Mouse (Mus musculus) spleen, embryonic (tissue): ENCODE measurements around the gene BC004004.

Source experiments
- CTCF ChIA-PET: fragments of 350-600 bp; sonication (Branson Sonifier 250); formaldehyde crosslinking; loops from one replicate; lab custom pipeline; 2022; lab: Charles Lee

BC004004 gene

GRCm38 (mm10) chr17:29293807-29294605, 25.4 kb downstream of the BC004004 start:
- CTCF ChIA-PET = interaction anchor here (0.6 kb wide), 1 partner anchor 202 kb away, joined by 5 read pairs; no protein-coding TSS in a partner anchor

- CTCF ChIA-PET = no interaction called here
These were observed 27.2 kb downstream of the BC004004 start for GRCm38 (mm10) chr17:29295835-29296234.

DNA sequence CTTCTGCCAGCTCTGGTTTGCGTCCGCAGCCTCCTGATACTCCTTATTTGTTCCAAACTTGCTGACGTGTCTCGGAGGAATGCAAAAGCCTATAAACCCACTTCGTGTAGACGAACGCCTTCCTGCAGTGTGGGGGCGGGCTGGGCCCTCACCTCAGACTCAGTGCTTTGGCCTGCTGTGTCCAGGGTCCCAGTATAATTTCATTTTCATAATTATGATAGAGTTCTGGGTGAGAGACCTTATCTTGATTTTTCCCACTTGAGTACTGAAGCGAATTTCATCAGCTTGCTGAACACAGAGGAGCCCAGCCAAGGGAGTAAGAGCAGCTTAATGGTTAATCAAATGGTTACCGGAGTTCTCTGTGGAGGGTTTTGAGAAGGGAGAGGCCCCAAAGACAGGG, 28.7 kb downstream of the BC004004 start:
- CTCF ChIA-PET = no interaction called here

DNA sequence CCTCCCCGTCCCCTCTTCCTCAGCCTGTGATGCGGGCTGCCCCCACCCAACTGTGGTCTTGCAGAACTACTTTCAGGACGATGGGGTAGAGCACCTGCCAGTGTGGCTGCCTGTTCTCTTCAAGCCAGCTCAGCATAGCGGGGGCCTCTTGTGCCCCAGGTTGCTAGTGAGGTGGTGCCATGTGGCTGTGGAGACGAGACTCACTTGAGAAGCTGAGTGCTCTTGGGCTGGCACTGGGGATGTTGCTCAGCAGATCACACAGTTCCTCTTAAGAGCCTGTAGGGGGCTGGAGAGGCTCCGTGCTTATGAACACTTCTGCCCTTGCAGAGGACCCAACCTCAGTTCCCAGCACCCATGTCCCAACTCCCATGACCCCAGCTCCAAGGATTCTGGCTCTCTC, 29.2 kb downstream of the BC004004 start:
- CTCF ChIA-PET = no interaction called here

DNA sequence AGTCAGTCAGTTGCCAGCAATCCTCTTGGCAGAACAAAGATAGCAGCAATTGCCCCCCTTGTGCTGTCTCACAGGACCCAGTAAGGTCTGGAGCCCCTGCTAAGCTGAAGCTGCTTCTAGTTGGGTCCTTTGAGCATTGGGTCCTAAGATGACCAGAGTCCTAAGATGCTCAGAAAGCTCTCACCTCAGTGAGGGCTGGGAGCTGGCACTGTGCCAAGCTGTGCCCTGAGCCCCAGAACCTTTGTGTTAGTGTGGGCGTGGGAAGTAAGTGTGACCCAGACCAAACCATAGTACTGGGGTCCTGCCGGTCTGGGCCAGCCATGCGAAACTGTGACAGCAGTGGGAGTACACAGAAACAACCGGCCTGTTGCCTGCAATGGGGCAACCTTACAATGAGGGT, 30.7 kb downstream of the BC004004 start:
- CTCF ChIA-PET = no interaction called here

DNA sequence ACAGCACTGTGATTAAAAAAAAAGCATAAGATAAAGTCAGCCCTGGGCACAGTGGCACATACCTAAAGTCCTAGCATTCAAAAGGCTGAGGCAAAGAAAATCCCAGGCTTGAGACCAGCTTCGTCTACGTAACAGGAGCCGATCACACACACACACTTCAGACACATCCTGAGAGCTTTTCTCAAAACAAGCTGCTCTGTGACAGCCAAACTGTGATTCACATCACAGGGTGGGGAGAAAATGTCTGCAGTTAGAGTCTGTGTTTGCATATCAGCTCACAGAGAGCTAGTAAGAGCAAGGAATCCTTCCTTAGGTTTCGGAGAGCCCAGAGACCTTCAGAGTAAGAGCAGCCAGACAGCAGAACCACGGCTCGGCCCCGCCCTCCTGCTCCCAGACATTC, 32.3 kb downstream of the BC004004 start:
- CTCF ChIA-PET = no interaction called here

DNA sequence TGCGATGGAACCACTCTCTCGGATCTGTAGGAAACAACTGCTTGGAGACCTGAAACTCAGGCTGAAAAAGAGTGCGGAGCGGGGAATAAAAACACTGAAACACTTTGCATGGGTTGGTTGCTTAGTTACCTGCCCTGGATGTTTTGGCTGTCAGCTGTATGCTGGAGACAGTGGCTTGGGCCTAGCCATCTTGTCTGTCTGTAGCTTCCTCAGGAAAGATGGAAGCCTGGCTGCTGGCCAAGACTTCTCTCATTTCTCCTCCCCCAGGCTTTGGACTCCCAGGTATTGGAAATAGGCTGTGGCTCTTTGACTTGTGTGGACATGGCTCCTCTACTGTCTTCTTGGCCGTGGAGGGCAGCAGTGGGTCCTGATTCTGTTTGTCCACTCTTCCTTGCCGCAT, 32.8 kb downstream of the BC004004 start:
- CTCF ChIA-PET = interaction anchor here (0.6 kb wide), 1 partner anchor 39 kb away, joined by 4 read pairs; no protein-coding TSS in a partner anchor

DNA sequence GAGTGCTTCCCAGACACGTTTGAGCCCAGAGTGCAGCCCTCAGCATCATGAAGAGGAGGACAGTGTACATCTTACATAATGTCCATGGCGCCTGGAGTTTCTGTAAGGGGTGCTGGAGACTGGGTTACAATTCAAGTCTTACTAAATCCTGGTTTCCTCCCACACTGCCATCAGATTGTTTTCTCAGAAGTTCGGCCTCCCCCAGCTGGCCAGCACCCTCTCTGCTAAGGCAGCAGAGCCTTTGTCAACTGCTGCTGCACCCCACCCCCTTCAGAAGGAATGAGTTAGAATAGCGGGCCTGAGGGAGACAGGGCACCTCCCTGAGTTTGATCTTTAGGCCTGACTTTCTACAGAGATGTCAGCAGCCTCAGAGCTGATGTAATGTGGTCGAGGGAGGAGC, 33.6 kb downstream of the BC004004 start:
- CTCF ChIA-PET = no interaction called here

DNA sequence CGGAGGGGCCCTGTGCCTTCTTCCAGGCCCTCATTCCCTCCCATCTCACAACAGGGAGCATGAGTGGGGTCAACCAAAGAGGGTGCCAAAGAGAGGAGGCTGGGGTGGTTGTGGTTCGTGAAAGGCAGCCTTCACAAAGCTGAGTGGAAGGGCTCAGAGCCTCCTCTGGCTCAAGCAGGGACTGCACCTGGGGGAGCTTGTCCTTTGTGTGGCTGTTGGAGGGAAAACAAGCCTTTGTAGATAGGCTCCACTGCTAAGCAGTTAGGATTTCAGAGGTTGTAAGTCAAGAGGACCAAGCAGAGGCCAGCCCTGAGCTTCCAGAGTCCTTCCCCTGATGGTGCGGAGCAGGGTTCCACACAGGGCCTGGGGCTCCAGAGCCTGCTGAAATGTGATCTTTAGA, 34.5 kb downstream of the BC004004 start:
- CTCF ChIA-PET = no interaction called here

DNA sequence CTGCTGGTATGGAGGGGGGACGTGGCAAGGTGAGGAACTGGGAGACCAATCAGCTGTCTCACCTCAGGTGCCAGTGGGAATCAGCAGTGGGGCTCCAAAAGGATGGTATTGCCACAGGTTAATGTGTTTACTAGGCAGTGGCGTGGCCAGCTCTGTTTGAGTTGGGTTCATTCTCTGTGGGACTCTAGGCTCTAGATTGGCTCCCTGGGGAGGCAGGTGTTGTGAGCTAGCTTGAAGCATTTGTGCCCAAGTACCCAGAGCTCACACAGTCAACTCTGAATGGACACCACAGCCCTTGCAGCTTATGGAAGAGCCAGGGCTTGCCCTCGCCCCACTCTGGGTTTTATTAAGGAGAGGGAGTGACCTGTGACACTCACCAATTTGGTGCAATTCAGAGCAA, 35.3 kb downstream of the BC004004 start:
- CTCF ChIA-PET = interaction anchor here (1.4 kb wide), 1 partner anchor 9 kb away, joined by 4 read pairs; no protein-coding TSS in a partner anchor

GRCm38 (mm10) chr17:29304376-29305057, 35.9 kb downstream of the BC004004 start:
- CTCF ChIA-PET = interaction anchor here (1.4 to 1.6 kb wide), 2 partner anchors 8 to 40 kb away, joined by 3 to 4 read pairs; partner anchors contain the start of gene Ppil1

- CTCF ChIA-PET = interaction anchor here (1.4 to 1.6 kb wide), 2 partner anchors 8 to 41 kb away, joined by 3 to 4 read pairs; partner anchors contain the start of gene Ppil1
These were observed 36.6 kb downstream of the BC004004 start for GRCm38 (mm10) chr17:29305058-29305806.

GRCm38 (mm10) chr17:29305871-29306270, 37.3 kb downstream of the BC004004 start:
- CTCF ChIA-PET = interaction anchor here (1.6 kb wide), 1 partner anchor 41 kb away, joined by 3 read pairs; the partner anchor contains the start of gene Ppil1

DNA sequence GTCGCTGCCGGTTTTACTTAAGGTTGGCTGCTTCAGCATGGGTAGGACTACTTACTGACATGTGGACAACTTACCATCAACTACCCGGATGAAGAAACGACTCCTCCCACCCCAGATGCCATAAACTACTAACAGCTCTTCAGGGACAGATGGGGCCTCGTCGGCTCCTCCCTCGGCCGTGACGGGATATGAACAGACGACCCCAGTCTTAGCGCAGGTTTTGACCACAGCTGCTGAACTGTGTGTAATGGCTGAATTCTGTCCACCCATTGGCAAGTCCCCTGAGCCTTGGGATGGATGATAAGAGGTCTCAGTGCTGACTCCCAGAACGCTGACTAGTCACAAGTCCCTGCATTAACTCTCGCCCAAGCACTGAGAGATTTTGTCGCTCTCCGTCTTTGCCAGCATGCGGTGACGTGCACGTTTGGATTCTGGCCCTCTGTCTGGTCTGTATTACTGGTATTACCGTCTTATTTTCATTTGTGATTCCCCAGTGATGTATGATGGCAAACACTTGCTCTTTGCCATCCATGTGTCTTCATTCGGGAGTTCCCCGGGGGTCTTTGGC, 41.6 kb downstream of the BC004004 start:
- CTCF ChIA-PET = interaction anchor here (0.6 kb wide), 1 partner anchor 14 kb away, joined by 3 read pairs; no protein-coding TSS in a partner anchor

GRCm38 (mm10) chr17:29311602-29312001, 43.0 kb downstream of the BC004004 start:
- CTCF ChIA-PET = interaction anchor here (0.6 kb wide), 1 partner anchor 36 kb away, joined by 3 read pairs; no protein-coding TSS in a partner anchor

DNA sequence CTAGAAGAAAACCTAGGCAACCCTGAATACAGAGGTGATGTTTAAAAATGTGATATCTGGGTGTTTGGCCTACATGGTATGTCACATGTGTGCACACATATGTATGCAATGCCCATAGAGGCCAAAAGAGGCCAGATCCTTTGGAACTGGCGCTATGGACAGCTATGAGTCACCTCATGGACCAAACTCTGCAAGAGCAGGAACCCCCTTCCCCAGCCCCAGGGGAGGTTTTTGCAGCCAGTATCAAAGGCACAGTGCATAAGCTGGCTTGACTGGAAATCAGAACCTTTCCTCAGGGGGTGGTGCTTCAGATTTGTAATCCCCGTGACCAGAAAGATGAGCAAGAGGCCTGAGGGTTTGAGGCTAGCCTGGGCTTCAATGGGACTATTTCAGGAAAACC, 43.5 kb downstream of the BC004004 start:
- CTCF ChIA-PET = no interaction called here

DNA sequence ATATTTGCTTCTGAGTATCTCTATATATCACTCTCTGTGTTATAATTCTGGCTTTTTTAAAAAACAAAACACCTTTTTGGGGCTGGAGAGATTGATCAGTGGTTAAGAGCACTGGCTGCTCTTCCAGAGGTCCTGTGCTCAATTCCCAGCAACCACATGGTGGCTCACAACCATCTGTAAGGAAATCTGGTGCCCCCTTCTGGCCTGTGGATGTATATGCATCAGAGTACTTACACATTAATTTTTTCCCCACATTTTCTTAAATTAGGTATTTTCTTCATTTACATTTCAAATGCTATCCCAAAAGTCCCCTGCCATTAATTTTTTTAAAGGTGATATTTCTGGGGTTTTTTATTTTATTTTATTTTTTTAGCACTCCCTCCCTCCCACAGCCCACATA, 44.7 kb downstream of the BC004004 start:
- CTCF ChIA-PET = no interaction called here

DNA sequence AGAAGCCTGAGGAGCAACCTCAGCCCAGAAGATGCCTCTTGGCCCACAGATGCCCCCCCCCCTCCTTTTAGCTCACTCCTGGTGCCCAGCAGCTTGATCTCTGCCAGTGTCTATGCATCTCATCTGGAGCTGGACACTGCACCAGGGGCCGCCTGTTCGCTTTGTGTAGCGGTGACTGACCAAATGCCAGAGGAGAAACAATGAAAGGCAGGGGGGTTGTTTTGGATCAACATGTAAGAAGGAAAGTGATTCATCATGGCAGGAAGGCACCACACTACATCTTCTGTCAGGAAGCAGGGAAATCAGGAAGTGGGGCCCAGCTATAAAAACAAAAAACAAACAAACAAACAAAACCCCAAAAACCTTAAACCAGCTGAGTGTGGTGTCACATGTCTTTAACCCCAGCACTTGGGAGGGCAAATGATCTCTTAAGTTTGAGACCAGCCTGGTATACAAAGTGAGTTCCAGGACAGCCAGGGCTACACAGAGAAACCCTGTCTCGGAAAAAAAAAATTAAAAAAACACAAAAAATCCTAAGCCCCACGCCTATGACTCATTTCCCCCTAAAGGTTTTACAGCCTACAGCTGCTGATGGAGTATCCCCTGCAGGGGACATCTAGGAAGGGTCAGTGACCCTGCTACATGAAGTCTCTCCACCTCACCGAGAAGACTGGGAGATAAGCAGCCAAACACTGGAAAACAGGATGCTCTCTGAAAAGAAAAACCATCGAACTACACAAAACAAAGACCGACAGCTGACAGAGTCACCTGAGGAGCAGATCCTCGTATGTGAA, 47.3 kb downstream of the BC004004 start:
- CTCF ChIA-PET = no interaction called here

DNA sequence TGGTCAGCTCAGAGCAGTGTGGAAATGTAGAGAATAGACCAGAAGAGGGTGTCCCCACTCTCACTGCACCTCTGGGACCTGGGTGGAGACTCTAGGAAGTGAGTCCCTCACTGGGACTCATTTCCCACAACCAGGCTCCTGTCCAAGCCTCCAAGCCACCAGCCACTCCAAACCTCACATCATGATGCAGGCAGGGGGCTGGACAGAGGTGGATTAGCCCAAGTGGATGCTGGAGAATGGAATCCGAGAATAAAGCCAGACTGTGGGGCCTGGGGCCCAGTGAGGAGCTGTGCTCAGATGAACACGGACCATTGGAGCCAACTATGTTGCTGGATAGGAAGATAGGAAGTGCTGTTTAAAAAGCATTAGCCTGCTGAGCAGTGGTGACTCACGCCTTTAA, 48.3 kb downstream of the BC004004 start:
- CTCF ChIA-PET = no interaction called here

GRCm38 (mm10) chr17:29317380-29317779, 48.8 kb downstream of the BC004004 start, which contains the start of gene Pi16:
TSS of gene Pi16 (plus strand) at chr17:29317680.
- CTCF ChIA-PET = interaction anchor here (0.6 to 0.7 kb wide), 2 partner anchors 387 to 508 kb away, joined by 4 to 5 read pairs; no protein-coding TSS in a partner anchor
